Mouse (Mus musculus): ENCODE results near the gene Dynlt1f. TPM values are rescaled to one million over a fixed set of nuclear protein-coding genes. Genes with fewer than 3 reads are reported as not detected.
"Not testable (repeated sequence)": the region's sequence is repeated elsewhere in the genome, so short reads cannot be mapped to it uniquely, and the experiment has no call there.

The Dynlt1f gene
- polyA plus RNA-seq, 1 experiment from 2014 or later: 76.3 TPM

- ATAC-seq (ENCODE audit: insufficient read depth); H3K9me3 ChIP-seq (replicated peaks); H3K27me3 ChIP-seq; H3K36me3 ChIP-seq (replicated peaks); H3K27ac ChIP-seq (replicated peaks); H3K4me2 ChIP-seq; H3K4me1 ChIP-seq (replicated peaks); H3K9ac ChIP-seq; H3K4me3 ChIP-seq (replicated peaks): not testable (repeated sequence)
- 48% methylated on average over 6 of the region's 6 CpGs for WGBS (ENCODE audit: insufficient replicate concordance)
These were observed 4.9 kb upstream of the Dynlt1f start for GRCm38 (mm10) chr17:6660589-6660988.

GRCm38 (mm10) chr17:6658801-6659200 is 3.1 kb upstream of the Dynlt1f start, which contains the start of gene Sytl3:
Gene Sytl3, plus strand, starts transcription at chr17:6659093.
- not testable (repeated sequence) for H3K4me3 ChIP-seq (replicated peaks); H3K4me2 ChIP-seq; H3K27ac ChIP-seq (replicated peaks); H3K36me3 ChIP-seq (replicated peaks); H3K9ac ChIP-seq; H3K27me3 ChIP-seq; H3K4me1 ChIP-seq (replicated peaks); H3K9me3 ChIP-seq (replicated peaks); ATAC-seq (ENCODE audit: insufficient read depth)
- 24% methylated on average over 4 of the region's 7 CpGs for WGBS (ENCODE audit: insufficient replicate concordance)

DNA sequence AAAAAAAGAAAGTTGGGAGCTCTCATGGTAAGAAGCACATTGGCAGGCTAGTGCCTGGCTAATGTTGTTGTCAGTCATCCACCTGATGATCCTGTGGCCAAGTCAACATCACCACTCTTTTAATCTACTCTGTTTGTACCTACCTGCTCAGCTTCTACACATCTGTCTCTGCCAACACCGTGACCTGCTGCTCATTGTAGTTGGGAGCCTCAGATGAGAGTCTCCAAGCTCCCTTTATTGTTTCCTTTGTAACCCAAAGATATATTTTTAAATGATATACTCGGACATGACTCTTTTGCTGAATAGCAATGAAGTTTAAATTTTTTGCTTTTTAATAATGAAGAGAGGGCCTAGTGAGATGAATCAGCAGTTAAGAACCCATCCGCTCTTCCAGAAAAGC is 771 bp upstream of the Dynlt1f start:
- ATAC-seq (ENCODE audit: insufficient read depth); H3K4me1 ChIP-seq (replicated peaks); H3K36me3 ChIP-seq (replicated peaks); H3K4me3 ChIP-seq (replicated peaks); H3K27ac ChIP-seq (replicated peaks); H3K4me2 ChIP-seq; H3K9ac ChIP-seq; H3K27me3 ChIP-seq; H3K9me3 ChIP-seq (replicated peaks): not testable (repeated sequence)
- 89% methylated on average over 1 of the region's 3 CpGs for WGBS (ENCODE audit: insufficient replicate concordance)

DNA sequence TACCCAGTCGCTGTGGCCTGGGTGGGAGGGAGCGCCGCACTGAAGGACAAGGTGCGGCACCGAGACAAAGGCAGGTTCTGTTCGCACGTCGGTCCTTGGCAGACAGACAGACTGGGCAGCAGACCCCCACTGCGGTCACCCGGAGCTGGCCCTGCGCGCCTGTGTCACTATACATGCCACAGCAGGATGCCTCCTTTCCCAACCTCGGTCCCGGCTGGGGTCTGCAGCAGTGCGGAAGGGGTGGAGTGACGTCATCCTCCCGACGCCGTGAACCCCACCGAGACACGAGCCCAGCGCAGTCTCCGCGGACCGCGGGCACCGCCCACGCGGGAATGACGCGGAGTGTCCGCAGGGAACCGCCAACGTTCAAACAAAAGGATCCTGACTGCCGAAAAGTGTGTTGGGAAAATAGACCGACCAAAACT is 601 bp downstream of the Dynlt1f start:
- Histone ChIP-seq H3K4me3 (replicated peaks) (peak overlapping the region; percentile 64), H3K9ac (peak overlapping the region; percentile 54), H3K27ac (replicated peaks) (peak overlapping the region; percentile 55), H3K4me2 (peak overlapping the region; percentile 84)
- not testable (repeated sequence) for H3K27me3 ChIP-seq; H3K36me3 ChIP-seq (replicated peaks); H3K4me1 ChIP-seq (replicated peaks); H3K9me3 ChIP-seq (replicated peaks)
- ATAC-seq (ENCODE audit: insufficient read depth): peak; percentile 66
- under 1% methylated on average over 36 of the region's 36 CpGs for WGBS (ENCODE audit: insufficient replicate concordance)

- H3K4me3 ChIP-seq (replicated peaks); H3K4me2 ChIP-seq; H3K4me1 ChIP-seq (replicated peaks); H3K9me3 ChIP-seq (replicated peaks); H3K27ac ChIP-seq (replicated peaks); ATAC-seq (ENCODE audit: insufficient read depth); H3K9ac ChIP-seq; H3K27me3 ChIP-seq; H3K36me3 ChIP-seq (replicated peaks): not testable (repeated sequence)
- 86% methylated on average over 5 of the region's 5 CpGs for WGBS (ENCODE audit: insufficient replicate concordance)
These were observed 2.3 kb downstream of the Dynlt1f start for GRCm38 (mm10) chr17:6653341-6653946.

DNA sequence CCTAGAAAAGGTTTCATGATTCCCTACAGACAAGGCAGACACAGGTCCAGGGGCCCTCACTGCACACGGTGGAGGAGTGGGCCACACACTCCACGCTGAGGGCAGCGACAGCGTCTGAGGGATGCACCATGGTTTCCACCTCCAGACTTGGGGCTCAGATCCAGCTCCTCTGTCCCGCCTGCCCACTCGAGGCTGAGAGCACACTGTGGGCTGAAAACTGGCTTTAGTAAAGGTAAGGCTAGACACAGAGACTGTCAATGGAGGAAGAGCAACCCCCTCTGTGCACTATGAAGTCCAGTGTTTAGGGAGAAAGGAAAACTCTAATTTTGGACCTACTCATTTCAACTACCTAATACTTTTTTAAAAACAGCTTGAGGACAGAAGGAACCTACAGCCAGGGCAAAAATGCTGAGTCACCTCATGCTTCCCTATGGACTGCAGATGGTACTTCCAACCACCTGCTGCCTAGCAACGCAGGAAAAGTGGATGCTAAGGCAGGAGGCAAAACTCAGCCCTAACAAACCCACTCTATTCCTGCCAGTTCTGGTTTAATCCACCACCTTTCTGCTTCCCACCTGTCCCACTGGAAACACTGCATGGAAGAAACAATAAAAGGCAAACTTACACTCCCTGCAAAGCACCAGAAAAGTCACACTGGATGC is 4.7 kb downstream of the Dynlt1f start:
- H3K9me3 ChIP-seq (replicated peaks); H3K4me3 ChIP-seq (replicated peaks); H3K36me3 ChIP-seq (replicated peaks); H3K4me1 ChIP-seq (replicated peaks); ATAC-seq (ENCODE audit: insufficient read depth); H3K27me3 ChIP-seq; H3K9ac ChIP-seq; H3K4me2 ChIP-seq; H3K27ac ChIP-seq (replicated peaks): not testable (repeated sequence)
- 77% methylated on average over 7 of the region's 7 CpGs for WGBS (ENCODE audit: insufficient replicate concordance)

GRCm38 (mm10) chr17:6647452-6647851 is 8.2 kb downstream of the Dynlt1f start:
- not testable (repeated sequence) for H3K4me2 ChIP-seq; H3K36me3 ChIP-seq (replicated peaks); H3K9me3 ChIP-seq (replicated peaks); H3K4me1 ChIP-seq (replicated peaks); ATAC-seq (ENCODE audit: insufficient read depth); H3K4me3 ChIP-seq (replicated peaks); H3K27ac ChIP-seq (replicated peaks); H3K27me3 ChIP-seq; H3K9ac ChIP-seq
- WGBS (ENCODE audit: insufficient replicate concordance): 65% methylated on average over 3 of the region's 3 CpGs

GRCm38 (mm10) chr17:6646841-6647240 is 8.9 kb downstream of the Dynlt1f start:
- H3K27ac ChIP-seq (replicated peaks); ATAC-seq (ENCODE audit: insufficient read depth); H3K36me3 ChIP-seq (replicated peaks); H3K4me2 ChIP-seq; H3K27me3 ChIP-seq; H3K4me1 ChIP-seq (replicated peaks); H3K9ac ChIP-seq; H3K4me3 ChIP-seq (replicated peaks); H3K9me3 ChIP-seq (replicated peaks): not testable (repeated sequence)
- 84% methylated on average over 8 of the region's 8 CpGs for WGBS (ENCODE audit: insufficient replicate concordance)

DNA sequence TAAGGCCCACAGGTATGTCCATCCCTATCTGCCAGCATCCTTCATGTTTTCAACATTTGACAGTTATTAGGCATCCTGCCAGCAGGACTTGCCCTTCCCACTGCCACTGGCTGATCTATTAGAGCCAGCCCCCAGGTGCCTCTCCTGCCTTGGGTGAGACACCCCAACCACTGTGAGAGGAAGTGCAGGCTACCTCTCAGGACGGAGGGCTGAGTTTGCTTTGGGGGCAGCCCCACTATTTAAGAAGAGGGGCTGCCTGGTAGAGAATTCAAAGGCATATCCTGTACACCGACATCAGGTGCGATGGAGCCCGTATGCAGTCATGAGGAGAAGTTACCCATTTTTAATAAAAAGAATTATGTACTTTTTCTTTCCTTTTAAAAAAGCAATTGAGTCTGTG is 10.0 kb downstream of the Dynlt1f start:
- H3K9ac ChIP-seq; H3K4me3 ChIP-seq (replicated peaks); H3K4me1 ChIP-seq (replicated peaks); H3K4me2 ChIP-seq; ATAC-seq (ENCODE audit: insufficient read depth); H3K36me3 ChIP-seq (replicated peaks); H3K9me3 ChIP-seq (replicated peaks); H3K27ac ChIP-seq (replicated peaks); H3K27me3 ChIP-seq: not testable (repeated sequence)
- 82% methylated on average over 4 of the region's 4 CpGs for WGBS (ENCODE audit: insufficient replicate concordance)

- WGBS (ENCODE audit: insufficient replicate concordance): 74% methylated on average over 4 of the region's 4 CpGs
- not testable (repeated sequence) for H3K27ac ChIP-seq (replicated peaks); H3K9me3 ChIP-seq (replicated peaks); H3K9ac ChIP-seq; ATAC-seq (ENCODE audit: insufficient read depth); H3K27me3 ChIP-seq; H3K4me2 ChIP-seq; H3K36me3 ChIP-seq (replicated peaks); H3K4me1 ChIP-seq (replicated peaks); H3K4me3 ChIP-seq (replicated peaks)
These were observed 11.0 kb downstream of the Dynlt1f start for GRCm38 (mm10) chr17:6644673-6645072.

- H3K27ac ChIP-seq (replicated peaks); H3K4me1 ChIP-seq (replicated peaks); H3K9me3 ChIP-seq (replicated peaks); H3K27me3 ChIP-seq; H3K4me2 ChIP-seq; H3K9ac ChIP-seq; ATAC-seq (ENCODE audit: insufficient read depth); H3K36me3 ChIP-seq (replicated peaks); H3K4me3 ChIP-seq (replicated peaks): not testable (repeated sequence)
- 78% methylated on average over 9 of the region's 9 CpGs for WGBS (ENCODE audit: insufficient replicate concordance)
These were observed 11.5 kb downstream of the Dynlt1f start for GRCm38 (mm10) chr17:6644210-6644609.
